Mouse (Mus musculus) hindbrain, embryonic 14.5 days (tissue): ENCODE measurements around the gene Gm9844. TPM values are rescaled to one million over a fixed set of nuclear protein-coding genes. Genes with fewer than 3 reads are reported as not detected.
"Not testable (repeated sequence)": the region's sequence is repeated elsewhere in the genome, so short reads cannot be mapped to it uniquely, and the experiment has no call there.

ENCODE experiments used
- ATAC-seq: fragments of 200-750 bp; cut with Nextera tagmentation; 2 replicates; pipeline ENCODE4 v1.8.0; 2017; ENCODE audit warnings: moderate number of reproducible peaks, mild to moderate bottlenecking, moderate TSS enrichment, moderate library complexity; ENCODE audit not compliant: low FRiP score
- DNase-seq: peaks from one replicate; pipeline ENCODE4 v3.0.0-alpha.2; 2015; ENCODE audit warnings: low spot score
- H3K27ac ChIP-seq: fragments of 300-500 bp; sonication (generic); 2 replicates; pipeline ENCODE4 v1.5.1; 2014; ENCODE audit warnings: mild to moderate bottlenecking, moderate library complexity
- H3K27me3 ChIP-seq: fragments of 300-500 bp; sonication (generic); 2 replicates; pipeline ENCODE4 v1.6.1; 2014; ENCODE audit warnings: mild to moderate bottlenecking, low read length, mixed read lengths; ENCODE audit not compliant: control insufficient read depth, insufficient read depth
- H3K36me3 ChIP-seq: fragments of 300-500 bp; sonication (generic); replicated peaks from 2 replicates; pipeline ENCODE4 v1.6.1; 2014; ENCODE audit not compliant: control insufficient read depth, insufficient read depth
- H3K4me1 ChIP-seq: fragments of 300-500 bp; sonication (generic); replicated peaks from 2 replicates; pipeline ENCODE4 v1.6.1; 2014; ENCODE audit warnings: antibody characterized with exemption, low read length, mixed read lengths; ENCODE audit not compliant: control insufficient read depth, insufficient read depth
- H3K4me2 ChIP-seq: fragments of 300-500 bp; sonication (generic); replicated peaks from 2 replicates; pipeline ENCODE4 v1.6.1; 2014; ENCODE audit warnings: mild to moderate bottlenecking, moderate library complexity
- H3K4me3 ChIP-seq: fragments of 300-500 bp; sonication (generic); replicated peaks from 2 replicates; pipeline ENCODE4 v1.5.1; 2014; ENCODE audit warnings: mild to moderate bottlenecking, low read length
- H3K9ac ChIP-seq: fragments of 300-500 bp; sonication (generic); 2 replicates; pipeline ENCODE4 v1.6.1; 2014
- H3K9me3 ChIP-seq: fragments of 300-500 bp; sonication (generic); 2 replicates; pipeline ENCODE4 v1.6.1; 2016; ENCODE audit warnings: low read length; ENCODE audit not compliant: control insufficient read depth
- WGBS: fragments of 180-500 bp; shearing (Covaris S2); extraction: QIAGEN DNeasy Blood & Tissue Kit; methylation state at CpG from one replicate; pipeline ENCODE4 v1.1.7; 2014; 5-methylcytosine and 5-hydroxymethylcytosine counted together
- polyA plus RNA-seq: library from polyadenylated mRNA; unstranded; fragments of >200 nt; fragmentation: Nextera tagmentation; extraction: Ambion mirVana; gene quantifications from 2 replicates; pipeline ENCODE4 v1.2.1, GENCODE M21; 2014

The Gm9844 gene
- polyA plus RNA-seq, 1 experiment from 2014 or later, result 37.5 TPM

- DNase-seq (no peak), ATAC-seq (no peak)
Observed at GRCm38 (mm10) chr7:24845713-24846112, 16.3 kb upstream of the Gm9844 start.

DNA sequence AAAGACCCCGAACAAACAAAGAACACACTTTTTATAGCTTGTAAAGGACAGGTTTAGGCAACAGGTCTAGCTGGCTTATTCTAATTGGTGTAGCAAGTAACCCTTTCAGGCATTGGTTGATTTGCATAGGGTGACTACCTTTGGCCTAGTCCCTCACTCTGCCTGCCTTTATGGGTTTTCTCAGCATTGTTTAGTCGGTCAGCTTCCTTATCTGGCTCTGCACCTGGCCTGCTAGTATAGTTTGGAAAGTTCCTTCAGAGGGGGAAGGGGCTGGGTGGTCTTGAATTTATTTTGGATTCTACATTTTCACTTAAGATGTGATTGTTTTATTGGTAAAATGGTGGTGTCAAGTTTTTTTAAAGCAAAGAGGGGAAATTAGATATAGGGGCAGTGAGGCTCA, 15.4 kb upstream of the Gm9844 start:
- H3K9me3 ChIP-seq, H3K4me1 ChIP-seq, H3K36me3 ChIP-seq, H3K4me3 ChIP-seq, H3K27ac ChIP-seq, H3K9ac ChIP-seq, H3K4me2 ChIP-seq, ATAC-seq, DNase-seq, H3K27me3 ChIP-seq: not testable (repeated sequence)
- WGBS, result 51% methylated on average over 2 of the region's 2 CpGs

More at GRCm38 (mm10) chr7:24845713-24846112, 16.3 kb upstream of the Gm9844 start:
- Histone ChIP-seq H3K4me2 (no peak overlapping the region), H3K27ac (no peak overlapping the region), H3K36me3 (no peaks in the 10 kb centered on the region), H3K4me3 (no peak overlapping the region), H3K27me3 (no peaks in the 10 kb centered on the region), H3K9ac (no peak overlapping the region), H3K4me1 (no peaks in the 10 kb centered on the region; the same call in 1 of the 2 replicates), H3K9me3 (no peaks in the 10 kb centered on the region)
- WGBS, result under 1% methylated on average over 6 of the region's 6 CpGs

GRCm38 (mm10) chr7:24850162-24850561, 11.9 kb upstream of the Gm9844 start:
- no peaks in the 10 kb centered on the region for H3K9me3 ChIP-seq
- no peak overlapping the region for H3K27ac ChIP-seq
- ATAC-seq, result no peak
- H3K4me3 ChIP-seq, result no peak overlapping the region
- no peak for DNase-seq
- H3K4me1 ChIP-seq, result no peaks in the 10 kb centered on the region; the same call in 1 of the 2 replicates
- 23% methylated on average over 5 of the region's 5 CpGs for WGBS
- no peaks in the 10 kb centered on the region for H3K36me3 ChIP-seq
- H3K9ac ChIP-seq, result no peak overlapping the region
- H3K27me3 ChIP-seq, result no peaks in the 10 kb centered on the region
- H3K4me2 ChIP-seq, result no peak overlapping the region

- H3K36me3 ChIP-seq, result no peaks in the 10 kb centered on the region
- no peak overlapping the region for H3K4me3 ChIP-seq
- H3K27me3 ChIP-seq, result no peaks in the 10 kb centered on the region
- H3K4me2 ChIP-seq, result no peak overlapping the region
- no peaks in the 10 kb centered on the region for H3K9me3 ChIP-seq
- no peaks in the 10 kb centered on the region; the same call in 1 of the 2 replicates for H3K4me1 ChIP-seq
- ATAC-seq (no peak), DNase-seq (no peak)
- no peak overlapping the region for H3K9ac ChIP-seq
- 35% methylated on average over 6 of the region's 6 CpGs for WGBS
- H3K27ac ChIP-seq, result no peak overlapping the region
Observed at GRCm38 (mm10) chr7:24850899-24851303, 11.1 kb upstream of the Gm9844 start.

DNA sequence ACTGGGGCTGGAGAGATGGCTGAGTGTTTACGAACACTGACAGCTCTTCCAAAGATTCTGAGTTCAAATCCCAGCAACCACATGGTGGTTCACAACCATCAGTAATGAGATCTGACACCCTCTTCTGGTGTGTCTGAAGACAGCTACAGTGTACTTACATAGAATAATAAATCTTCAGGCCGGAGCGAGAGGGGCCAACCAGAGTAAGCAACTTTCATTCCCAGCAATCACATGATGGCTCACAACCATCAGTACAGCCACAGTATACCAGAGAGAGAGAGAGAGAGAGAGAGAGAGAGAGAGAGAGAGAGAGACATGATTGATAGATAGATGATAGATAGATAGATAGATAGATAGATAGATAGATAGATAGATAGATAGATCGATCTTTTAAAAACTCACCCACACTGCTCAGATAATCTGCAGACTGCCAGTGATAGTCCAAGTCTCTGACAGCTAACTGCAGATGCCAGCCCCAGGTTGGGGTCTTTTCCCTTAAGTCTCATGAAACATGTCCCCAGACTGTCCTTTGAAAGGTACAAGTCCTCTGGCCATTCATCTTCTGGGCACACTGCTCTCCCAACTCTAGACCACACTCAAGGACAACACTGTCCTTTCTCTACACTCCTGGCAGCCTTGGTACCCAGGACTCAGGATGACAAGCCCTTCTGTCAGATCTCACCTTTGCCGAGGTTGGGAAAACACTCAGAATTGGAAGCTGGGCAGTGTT, 10.3 kb upstream of the Gm9844 start:
- no peaks in the 10 kb centered on the region for H3K36me3 ChIP-seq
- no peaks in the 10 kb centered on the region for H3K4me1 ChIP-seq
- H3K9ac ChIP-seq, result no peak overlapping the region
- no peak overlapping the region for H3K4me3 ChIP-seq
- ATAC-seq (no peak), DNase-seq (no peak)
- WGBS, result 86% methylated on average over 5 of the region's 5 CpGs
- no peaks in the 10 kb centered on the region for H3K9me3 ChIP-seq
- no peak overlapping the region for H3K27ac ChIP-seq
- no peaks in the 10 kb centered on the region for H3K27me3 ChIP-seq
- no peak overlapping the region for H3K4me2 ChIP-seq

GRCm38 (mm10) chr7:24852557-24853232, 9.3 kb upstream of the Gm9844 start:
- H3K9me3 ChIP-seq, result no peaks in the 10 kb centered on the region
- no peak overlapping the region for H3K4me2 ChIP-seq
- H3K27ac ChIP-seq, result no peak overlapping the region
- no peak for ATAC-seq
- no peak overlapping the region for H3K4me3 ChIP-seq
- no peaks in the 10 kb centered on the region for H3K36me3 ChIP-seq
- WGBS, result 77% methylated on average over 8 of the region's 8 CpGs
- no peak for DNase-seq
- H3K27me3 ChIP-seq, result no peaks in the 10 kb centered on the region
- H3K9ac ChIP-seq, result no peak overlapping the region
- H3K4me1 ChIP-seq, result no peaks in the 10 kb centered on the region

DNA sequence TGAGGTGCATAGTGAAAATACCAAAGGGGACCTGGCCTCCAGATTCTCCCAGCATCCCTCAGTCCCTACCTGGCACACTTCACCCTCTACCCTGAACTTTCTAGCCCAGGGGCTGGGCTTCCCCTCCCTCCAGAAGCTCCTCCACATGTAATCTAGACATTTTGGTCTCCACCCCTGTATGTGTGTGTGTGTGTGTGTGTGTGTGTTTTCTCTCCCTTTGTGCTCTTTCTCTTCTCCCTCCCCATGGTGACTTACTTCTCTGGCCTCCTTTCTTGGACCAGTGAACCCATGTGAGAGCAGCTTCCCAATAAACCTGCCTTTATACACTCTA, 8.8 kb upstream of the Gm9844 start:
- H3K27me3 ChIP-seq, result no peaks in the 10 kb centered on the region
- no peak overlapping the region for H3K4me3 ChIP-seq
- ATAC-seq (no peak), DNase-seq (no peak)
- H3K4me1 ChIP-seq, result no peaks in the 10 kb centered on the region
- no peaks in the 10 kb centered on the region for H3K9me3 ChIP-seq
- no peak overlapping the region for H3K9ac ChIP-seq
- H3K4me2 ChIP-seq, result no peak overlapping the region
- H3K36me3 ChIP-seq, result no peaks in the 10 kb centered on the region
- H3K27ac ChIP-seq, result no peak overlapping the region

DNA sequence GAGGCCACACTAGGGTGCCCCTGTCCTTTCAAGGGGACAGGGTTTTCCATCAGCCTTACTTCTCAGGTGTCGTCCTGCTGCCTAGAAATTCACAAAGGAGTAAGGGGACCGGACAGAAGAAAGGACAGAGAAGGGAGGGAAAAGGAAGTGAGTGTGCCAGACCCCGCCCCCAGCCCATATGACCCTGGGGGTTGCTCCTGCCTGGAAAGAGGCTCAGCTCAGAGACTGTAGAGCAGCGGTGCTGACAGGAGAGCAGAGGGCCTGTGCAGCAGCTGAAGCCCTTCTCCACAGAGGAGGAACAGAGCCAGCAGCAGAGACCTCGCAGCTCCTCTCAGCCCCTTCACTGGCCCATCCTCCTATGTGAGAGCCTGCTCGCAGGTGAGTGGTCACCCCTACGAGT, 8.3 kb upstream of the Gm9844 start:
- Histone ChIP-seq H3K4me3 (no peak overlapping the region), H3K4me2 (no peak overlapping the region), H3K27ac (no peak overlapping the region), H3K4me1 (no peaks in the 10 kb centered on the region), H3K9me3 (no peaks in the 10 kb centered on the region), H3K36me3 (no peaks in the 10 kb centered on the region), H3K9ac (no peak overlapping the region), H3K27me3 (no peaks in the 10 kb centered on the region)
- ATAC-seq (no peak), DNase-seq (no peak)
- WGBS, result 45% methylated on average over 7 of the region's 7 CpGs

GRCm38 (mm10) chr7:24856460-24857120, 5.4 kb upstream of the Gm9844 start:
- whole genome bisulfite sequencing, result 26% methylated on average over 6 of the region's 6 CpGs
- no peak overlapping the region for H3K4me2 ChIP-seq

More at GRCm38 (mm10) chr7:24856460-24857120, 5.4 kb upstream of the Gm9844 start:
- Histone ChIP-seq H3K27me3 (no peaks in the 10 kb centered on the region), H3K4me3 (no peak overlapping the region), H3K27ac (no peak overlapping the region), H3K9ac (no peak overlapping the region), H3K4me1 (no peaks in the 10 kb centered on the region), H3K9me3 (no peaks in the 10 kb centered on the region), H3K36me3 (no peaks in the 10 kb centered on the region)
- no peak for ATAC-seq
- no peak for DNase-seq
